Comparison of ENCODE assay signal across 16 mouse cellular contexts in genomic region chr7:63249404-63249803, GRCm38 (mm10). TPM values are rescaled to one million over a fixed set of nuclear protein-coding genes. Genes with fewer than 3 reads are reported as not detected.
"Had no signal": no experiment of that assay in that cellular context is flagged by ENCODE, and none has a peak within 500 bp of the region (broad histone marks: within the 10 kb centered on the region; RNA-seq: fewer than 3 reads in every experiment).

No protein-coding gene starts in this region.

- H3K9me3 ChIP-seq: limb, embryonic 13.5 days; midbrain, embryonic 10.5 days; midbrain, embryonic 15.5 days; neural tube, embryonic 13.5 days had no signal

- H3K4me1 ChIP-seq: limb, embryonic 13.5 days; midbrain, embryonic 10.5 days; midbrain, embryonic 15.5 days; neural tube, embryonic 13.5 days had no signal

- H3K4me2 ChIP-seq: limb, embryonic 13.5 days; midbrain, embryonic 15.5 days; neural tube, embryonic 13.5 days had no signal

- H3K36me3 ChIP-seq: limb, embryonic 13.5 days; midbrain, embryonic 10.5 days; midbrain, embryonic 15.5 days; neural tube, embryonic 13.5 days had no signal

- H3K27ac ChIP-seq: kidney, postnatal 0 days; limb, embryonic 13.5 days; liver, embryonic 14.5 days; midbrain, embryonic 10.5 days; midbrain, embryonic 15.5 days; neural tube, embryonic 13.5 days had no signal

- DNase-seq: kidney, adult 9 months; kidney, postnatal 36 days; layer of hippocampus, adult 9-11 months; layer of hippocampus, postnatal 36 days; right cerebral cortex, postnatal 14 days; thymus, postnatal 36 days had no signal

- ATAC-seq: lung, postnatal 0 days; midbrain, embryonic 15.5 days had no signal

- H3K27me3 ChIP-seq: limb, embryonic 13.5 days; midbrain, embryonic 15.5 days; neural tube, embryonic 13.5 days had no signal

- H3K9ac ChIP-seq: limb, embryonic 13.5 days; liver, embryonic 14.5 days; midbrain, embryonic 15.5 days; neural tube, embryonic 13.5 days had no signal

- H3K4me3 ChIP-seq: limb, embryonic 13.5 days; midbrain, embryonic 10.5 days; midbrain, embryonic 15.5 days; neural tube, embryonic 13.5 days had no signal

RNA-seq across cellular contexts. Expression of gene Chrna7, which starts 37.0 kb away (rescaled TPM):
- total RNA-seq: liver, adult 2 months; megakaryocyte, adult 5-6 weeks had no signal
- polyA plus RNA-seq: liver, adult 2 months; thymus, postnatal 0 days had no signal
